Mouse (Mus musculus) neural tube, embryonic 11.5 days (tissue): ENCODE results near the gene Ggact. TPM values are rescaled to one million over a fixed set of nuclear protein-coding genes. Genes with fewer than 3 reads are reported as not detected.
A peak's percentile ranks its signal among the peaks of the same experiment; 100 is the strongest.

ENCODE experiments used
- ATAC-seq: fragments of 200-750 bp; cut with Nextera tagmentation; 2 replicates; pipeline ENCODE4 v1.8.0; 2017; ENCODE audit warnings: moderate number of reproducible peaks, mild to moderate bottlenecking, moderate TSS enrichment, moderate library complexity; ENCODE audit not compliant: insufficient read depth, low FRiP score, low TSS enrichment
- DNase-seq: peaks from one replicate; pipeline ENCODE4 v3.0.0-alpha.2; 2015; ENCODE audit warnings: low spot score
- H3K27ac ChIP-seq: fragments of 300-500 bp; sonication (generic); 2 replicates; pipeline ENCODE4 v1.5.1; 2014; ENCODE audit warnings: low read depth, mild to moderate bottlenecking, low read length
- H3K27me3 ChIP-seq: fragments of 300-500 bp; sonication (generic); 2 replicates; pipeline ENCODE4 v1.6.1; 2014; ENCODE audit warnings: mild to moderate bottlenecking, low read length, mixed read lengths; ENCODE audit not compliant: control insufficient read depth, insufficient read depth
- H3K36me3 ChIP-seq: fragments of 300-500 bp; sonication (generic); 2 replicates; pipeline ENCODE4 v1.6.1; 2014; ENCODE audit warnings: mild to moderate bottlenecking, low read length, moderate library complexity, mixed read lengths; ENCODE audit not compliant: control insufficient read depth, insufficient read depth
- H3K4me1 ChIP-seq: fragments of 300-500 bp; sonication (generic); 2 replicates; pipeline ENCODE4 v1.6.1; 2014; ENCODE audit warnings: low read length, mixed read lengths; ENCODE audit not compliant: control insufficient read depth, insufficient read depth
- H3K4me2 ChIP-seq: fragments of 300-500 bp; sonication (generic); 2 replicates; pipeline ENCODE4 v1.6.1; 2014; ENCODE audit warnings: low read depth, mild to moderate bottlenecking, moderate library complexity
- H3K4me3 ChIP-seq: fragments of 300-500 bp; sonication (generic); 2 replicates; pipeline ENCODE4 v1.5.1; 2014; ENCODE audit warnings: low read depth, low read length
- H3K9ac ChIP-seq: fragments of 300-500 bp; sonication (generic); 2 replicates; pipeline ENCODE4 v1.6.1; 2014; ENCODE audit warnings: mild to moderate bottlenecking, low read length
- H3K9me3 ChIP-seq: fragments of 300-500 bp; sonication (generic); 2 replicates; pipeline ENCODE4 v1.6.1; 2016; ENCODE audit warnings: low read length; ENCODE audit not compliant: control insufficient read depth
- WGBS: fragments of 180-500 bp; shearing (Covaris S2); extraction: QIAGEN DNeasy Blood & Tissue Kit; methylation state at CpG from one replicate; pipeline ENCODE4 v1.1.7; 2014; 5-methylcytosine and 5-hydroxymethylcytosine counted together
- polyA plus RNA-seq: library from polyadenylated mRNA; unstranded; fragments of >200 nt; fragmentation: Nextera tagmentation; extraction: Ambion mirVana; gene quantifications from 2 replicates; pipeline ENCODE4 v1.2.1, GENCODE M21; 2014

The Ggact gene
- polyA plus RNA-seq, 1 experiment from 2014 or later = 5.6 TPM

DNA sequence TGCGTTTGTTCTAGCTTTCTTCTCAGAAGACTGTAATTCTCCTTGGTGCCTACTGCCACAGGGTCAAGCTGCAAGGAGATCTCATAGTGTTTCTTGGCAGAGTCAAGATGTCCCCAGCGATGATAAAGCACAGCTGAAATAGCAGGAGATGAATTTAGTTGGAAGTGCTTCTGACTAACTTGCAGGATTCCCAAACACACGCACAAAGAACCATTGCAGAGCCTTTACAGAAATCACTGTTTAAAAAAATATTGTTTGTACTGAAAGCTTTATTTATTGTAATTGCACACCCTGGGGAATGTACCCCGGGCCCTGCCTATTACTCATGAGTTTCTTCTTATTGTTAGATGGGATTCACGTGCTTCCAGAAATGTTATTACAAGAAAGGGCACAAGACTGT, 6.5 kb upstream of the Ggact start:
- ATAC-seq (no peak), DNase-seq (no peak)
- Histone ChIP-seq H3K4me1 (no peaks in the 10 kb centered on the region), H3K9ac (no peak overlapping the region), H3K9me3 (no peaks in the 10 kb centered on the region), H3K27ac (no peak overlapping the region), H3K4me3 (no peak overlapping the region), H3K27me3 (no peaks in the 10 kb centered on the region), H3K36me3 (no peaks in the 10 kb centered on the region), H3K4me2 (no peak overlapping the region)
- 70% methylated on average over 5 of the region's 5 CpGs for WGBS

DNA sequence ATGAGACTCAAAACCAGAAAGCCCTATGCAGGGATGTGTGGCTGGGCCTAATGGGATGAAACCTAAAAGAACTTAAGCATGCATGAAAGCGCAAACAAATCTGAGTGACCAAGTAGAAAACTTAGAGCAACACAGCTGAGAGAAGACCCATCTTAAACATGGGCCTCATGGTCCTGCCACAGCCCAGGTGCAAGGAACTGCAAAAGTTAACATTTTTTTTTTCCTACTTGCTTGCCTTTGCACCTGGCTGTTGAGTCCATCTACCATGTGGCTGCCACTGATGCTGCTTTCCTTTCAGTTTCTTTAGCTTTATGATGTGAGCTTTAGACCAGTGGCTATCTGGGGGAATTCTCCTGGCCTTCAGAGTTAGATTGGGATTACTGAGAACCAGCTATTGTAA, 4.1 kb upstream of the Ggact start:
- Histone ChIP-seq H3K4me1 (no peaks in the 10 kb centered on the region), H3K4me2 (no peak overlapping the region), H3K27ac (no peak overlapping the region), H3K27me3 (peaks cover 4% of the 10 kb centered on the region; the same call in 1 of the 2 replicates), H3K4me3 (no peak overlapping the region), H3K9ac (no peak overlapping the region), H3K36me3 (no peaks in the 10 kb centered on the region), H3K9me3 (no peaks in the 10 kb centered on the region)
- 97% methylated on average over 1 of the region's 1 CpGs for WGBS
- ATAC-seq (no peak), DNase-seq (no peak)

DNA sequence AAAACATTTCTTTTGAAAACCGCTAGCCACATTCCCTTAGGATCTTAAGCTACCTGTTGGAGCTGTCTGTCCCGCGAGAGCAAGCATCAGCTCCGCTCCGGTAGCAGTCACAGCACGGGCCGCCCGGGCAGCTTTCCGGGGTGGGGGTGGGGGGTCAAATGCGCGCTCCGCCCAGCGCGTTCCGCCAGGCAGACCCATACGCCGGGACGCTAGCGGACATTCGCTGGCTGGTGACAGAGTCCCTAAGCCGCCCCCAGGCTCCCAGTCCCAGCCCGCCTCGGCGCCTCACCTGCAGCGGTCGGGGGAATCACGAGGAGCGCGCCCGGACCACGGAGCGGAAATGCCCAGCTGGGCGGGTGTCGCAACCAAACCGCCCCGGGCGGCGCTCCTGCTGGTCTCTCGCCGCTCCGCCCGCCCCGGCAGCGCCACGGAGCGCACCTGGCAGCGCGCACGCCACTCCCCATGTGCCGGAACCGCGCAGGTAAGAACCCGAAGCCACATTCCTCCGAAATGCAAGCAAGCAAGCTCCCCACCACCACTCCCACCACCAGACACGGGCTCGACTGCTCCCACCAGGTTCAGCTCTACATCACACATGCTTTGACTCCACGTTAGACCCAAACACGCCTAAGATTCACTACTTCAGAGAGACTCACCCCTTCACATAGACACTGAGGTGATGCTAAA, 602 bp downstream of the Ggact start:
- Histone ChIP-seq H3K9me3 (no peaks in the 10 kb centered on the region), H3K36me3 (no peaks in the 10 kb centered on the region), H3K27ac (no peak overlapping the region), H3K4me1 (no peaks in the 10 kb centered on the region), H3K27me3 (peaks cover 4% of the 10 kb centered on the region; the same call in 1 of the 2 replicates), H3K4me2 (peak overlapping the region; percentile 81), H3K9ac (peak overlapping the region; percentile 54), H3K4me3 (peak overlapping the region; percentile 47)
- WGBS = under 1% methylated on average over 56 of the region's 58 CpGs
- ATAC-seq (peak; percentile 70), DNase-seq (peak; percentile 58)

DNA sequence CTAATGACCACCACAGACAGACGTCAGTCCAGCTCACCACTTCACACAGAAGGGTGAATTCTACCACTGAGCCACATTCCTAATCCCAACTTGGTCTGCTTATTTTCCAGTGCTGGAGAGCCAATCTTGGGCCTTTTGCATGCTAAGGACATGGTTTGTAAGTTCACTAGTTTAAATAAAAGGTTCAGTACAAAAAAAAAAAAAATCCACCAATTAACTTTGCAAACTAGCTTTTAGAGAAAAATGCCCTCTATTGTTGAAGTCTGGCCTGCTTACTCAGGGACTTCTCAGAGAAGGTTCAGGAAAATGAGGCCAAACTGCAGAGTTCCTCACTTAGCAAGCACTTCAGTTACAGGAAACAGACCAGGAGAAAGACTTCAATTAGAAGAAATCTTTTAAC, 1.4 kb downstream of the Ggact start:
- Histone ChIP-seq H3K4me3 (no peak overlapping the region), H3K27ac (no peak overlapping the region), H3K4me1 (no peaks in the 10 kb centered on the region), H3K36me3 (no peaks in the 10 kb centered on the region), H3K27me3 (peaks cover 4% of the 10 kb centered on the region; the same call in 1 of the 2 replicates), H3K4me2 (peak overlapping the region; percentile 81), H3K9ac (no peak overlapping the region), H3K9me3 (no peaks in the 10 kb centered on the region)
- no peak for DNase-seq
- WGBS = 47% methylated on average over 1 of the region's 1 CpGs
- ATAC-seq = no peak

GRCm38 (mm10) chr14:122911265-122911664, 2.3 kb downstream of the Ggact start:
- DNase-seq (no peak), ATAC-seq (no peak)
- no peak overlapping the region for H3K4me2 ChIP-seq
- H3K9ac ChIP-seq = no peak overlapping the region
- no peaks in the 10 kb centered on the region for H3K9me3 ChIP-seq
- peaks cover 4% of the 10 kb centered on the region; the same call in 1 of the 2 replicates for H3K27me3 ChIP-seq
- H3K27ac ChIP-seq = no peak overlapping the region
- no peaks in the 10 kb centered on the region for H3K36me3 ChIP-seq
- no peaks in the 10 kb centered on the region for H3K4me1 ChIP-seq
- no peak overlapping the region for H3K4me3 ChIP-seq

DNA sequence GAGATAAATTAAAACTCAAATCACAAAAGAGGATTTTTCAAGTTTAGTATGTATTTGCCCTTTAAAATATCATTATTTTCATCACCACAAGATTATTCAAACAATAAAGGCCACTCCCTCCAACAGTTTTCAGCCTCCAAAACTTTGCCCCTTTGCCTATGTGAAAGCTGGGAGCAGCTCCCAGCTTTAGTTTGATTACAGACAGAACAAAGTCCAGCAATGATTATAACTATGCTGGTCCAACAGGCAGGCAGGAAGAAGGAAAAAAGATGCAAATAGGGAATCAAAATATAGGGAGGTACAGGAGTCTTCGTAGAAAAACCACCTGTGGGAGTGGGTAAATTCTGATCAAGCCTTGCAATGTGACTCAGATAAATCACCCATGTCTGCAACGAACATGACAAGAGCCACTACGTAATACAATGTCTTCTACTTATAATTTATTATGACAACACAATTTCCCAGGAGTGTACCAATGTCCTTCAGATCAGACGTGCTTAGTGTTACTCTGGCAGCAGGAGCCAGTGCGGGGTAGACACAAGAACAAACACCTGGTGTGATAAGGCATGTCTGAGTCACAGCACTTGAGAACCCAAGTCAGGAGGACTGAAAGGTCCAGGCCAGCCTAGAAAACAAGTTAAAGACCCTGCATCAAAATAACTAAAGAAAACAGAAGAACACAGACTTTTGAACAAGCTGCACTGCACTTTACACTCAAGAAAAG, 4.0 kb downstream of the Ggact start:
- no peak overlapping the region for H3K27ac ChIP-seq
- H3K27me3 ChIP-seq = peaks cover 4% of the 10 kb centered on the region; the same call in 1 of the 2 replicates
- H3K4me1 ChIP-seq = no peaks in the 10 kb centered on the region
- no peak for ATAC-seq
- H3K9ac ChIP-seq = no peak overlapping the region
- H3K4me2 ChIP-seq = no peak overlapping the region
- 82% methylated on average over 5 of the region's 5 CpGs for WGBS
- H3K4me3 ChIP-seq = no peak overlapping the region
- no peaks in the 10 kb centered on the region for H3K36me3 ChIP-seq
- H3K9me3 ChIP-seq = no peaks in the 10 kb centered on the region
- no peak for DNase-seq

GRCm38 (mm10) chr14:122908075-122908474, 5.5 kb downstream of the Ggact start:
- Histone ChIP-seq H3K9ac (no peak overlapping the region), H3K27ac (no peak overlapping the region), H3K9me3 (no peaks in the 10 kb centered on the region), H3K4me2 (no peak overlapping the region), H3K4me3 (no peak overlapping the region), H3K4me1 (no peaks in the 10 kb centered on the region), H3K27me3 (no peaks in the 10 kb centered on the region; the same call in 1 of the 2 replicates), H3K36me3 (no peaks in the 10 kb centered on the region)
- WGBS = 93% methylated on average over 4 of the region's 4 CpGs
- ATAC-seq (no peak), DNase-seq (no peak)

DNA sequence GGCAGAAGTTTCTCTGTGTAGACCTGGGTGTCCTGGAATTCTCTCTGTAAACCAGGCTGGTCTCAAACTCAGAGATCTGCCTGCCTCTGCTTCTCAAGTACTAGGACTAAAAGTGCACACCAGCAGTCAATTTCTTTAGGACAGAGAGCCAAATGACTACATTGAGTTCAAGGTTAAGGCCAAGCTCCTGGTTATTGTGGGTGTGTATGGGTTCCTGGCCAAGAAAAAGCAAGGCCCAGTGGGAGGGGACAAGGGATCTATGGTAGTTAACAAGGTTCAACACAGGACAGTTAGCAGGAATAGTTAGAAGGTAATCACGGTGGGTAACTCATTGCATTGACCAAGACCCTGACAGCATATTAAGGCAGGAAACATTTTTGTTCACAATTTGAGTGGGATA, 8.6 kb downstream of the Ggact start:
- H3K4me1 ChIP-seq = no peaks in the 10 kb centered on the region
- no peak overlapping the region for H3K9ac ChIP-seq
- ATAC-seq = no peak
- no peaks in the 10 kb centered on the region for H3K36me3 ChIP-seq
- no peak overlapping the region for H3K4me3 ChIP-seq
- no peak for DNase-seq
- H3K9me3 ChIP-seq = no peaks in the 10 kb centered on the region
- H3K27me3 ChIP-seq = no peaks in the 10 kb centered on the region
- 94% methylated on average over 1 of the region's 1 CpGs for WGBS
- no peak overlapping the region for H3K4me2 ChIP-seq
- no peak overlapping the region for H3K27ac ChIP-seq

DNA sequence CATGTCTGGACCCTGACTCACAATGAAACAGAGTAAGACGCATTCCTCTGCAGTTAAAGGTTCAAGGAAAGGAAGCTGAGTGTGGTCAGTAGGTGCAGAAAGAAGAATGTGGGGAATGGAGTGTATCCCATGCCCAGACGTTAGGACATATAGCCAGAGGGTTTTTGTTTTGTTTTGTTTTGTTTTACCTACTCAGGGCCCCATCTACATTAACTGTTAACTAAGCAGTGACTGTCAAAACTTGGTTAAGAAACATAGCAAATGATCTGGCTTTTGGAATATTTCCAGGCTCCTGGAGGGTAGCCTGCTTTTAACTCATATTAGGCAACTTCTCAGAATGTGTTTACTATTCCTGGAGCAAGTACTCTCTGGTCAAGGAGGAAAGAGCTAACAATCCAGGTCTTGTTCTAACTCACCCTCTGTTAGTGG, 9.6 kb downstream of the Ggact start:
- 72% methylated on average over 2 of the region's 2 CpGs for WGBS
- DNase-seq = no peak

More for the DNA sequence above, 9.6 kb downstream of the Ggact start:
- Histone ChIP-seq H3K9ac (no peak overlapping the region), H3K4me2 (no peak overlapping the region), H3K27me3 (no peaks in the 10 kb centered on the region), H3K4me3 (no peak overlapping the region), H3K4me1 (no peaks in the 10 kb centered on the region), H3K27ac (no peak overlapping the region), H3K36me3 (no peaks in the 10 kb centered on the region), H3K9me3 (no peaks in the 10 kb centered on the region)
- no peak for ATAC-seq
